Mouse (Mus musculus) kidney, adult 2 months (tissue): ENCODE measurements around the gene Ptpn3.

Experiments used
- CTCF ChIP-seq: fragments of 200-500 bp; conservative IDR thresholded peaks from 2 replicates; pipeline ENCODE4 v1.5.1; 2011; ENCODE audit warnings: low read depth, mild to moderate bottlenecking, control low read depth, low read length, moderate library complexity, mixed read lengths; ENCODE audit not compliant: insufficient read depth, insufficient read length
- POLR2A ChIP-seq: fragments of 200-500 bp; IDR thresholded peaks from one replicate; pipeline ENCODE4 v1.6.1; 2011; ENCODE audit warnings: low read depth, low read length, control low read depth

DNA sequence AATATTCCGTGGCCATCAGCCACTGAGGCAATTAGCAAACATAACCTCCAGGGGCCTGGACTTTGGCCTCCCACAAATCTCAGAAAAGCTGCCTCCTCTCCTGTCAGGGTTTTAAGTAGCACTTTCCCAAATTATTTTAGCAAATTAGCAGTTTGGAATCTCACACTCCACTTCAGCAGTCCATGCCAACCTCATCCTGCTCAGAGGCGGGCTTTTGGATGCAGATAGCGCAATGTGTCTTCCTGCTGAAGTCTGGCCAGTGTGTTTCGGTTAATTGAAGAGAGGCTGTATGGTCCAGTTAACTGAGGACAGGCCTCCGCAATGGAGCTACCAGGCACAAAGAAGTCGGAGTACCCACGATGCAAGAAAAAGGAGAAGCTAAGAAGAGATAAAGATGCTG lies 141.1 kb downstream of the Ptpn3 start:
- TF ChIP-seq POLR2A (no peak), CTCF (no peak)
